Mouse (Mus musculus): ENCODE measurements around the gene Myadml2.

Gene Myadml2

DNA sequence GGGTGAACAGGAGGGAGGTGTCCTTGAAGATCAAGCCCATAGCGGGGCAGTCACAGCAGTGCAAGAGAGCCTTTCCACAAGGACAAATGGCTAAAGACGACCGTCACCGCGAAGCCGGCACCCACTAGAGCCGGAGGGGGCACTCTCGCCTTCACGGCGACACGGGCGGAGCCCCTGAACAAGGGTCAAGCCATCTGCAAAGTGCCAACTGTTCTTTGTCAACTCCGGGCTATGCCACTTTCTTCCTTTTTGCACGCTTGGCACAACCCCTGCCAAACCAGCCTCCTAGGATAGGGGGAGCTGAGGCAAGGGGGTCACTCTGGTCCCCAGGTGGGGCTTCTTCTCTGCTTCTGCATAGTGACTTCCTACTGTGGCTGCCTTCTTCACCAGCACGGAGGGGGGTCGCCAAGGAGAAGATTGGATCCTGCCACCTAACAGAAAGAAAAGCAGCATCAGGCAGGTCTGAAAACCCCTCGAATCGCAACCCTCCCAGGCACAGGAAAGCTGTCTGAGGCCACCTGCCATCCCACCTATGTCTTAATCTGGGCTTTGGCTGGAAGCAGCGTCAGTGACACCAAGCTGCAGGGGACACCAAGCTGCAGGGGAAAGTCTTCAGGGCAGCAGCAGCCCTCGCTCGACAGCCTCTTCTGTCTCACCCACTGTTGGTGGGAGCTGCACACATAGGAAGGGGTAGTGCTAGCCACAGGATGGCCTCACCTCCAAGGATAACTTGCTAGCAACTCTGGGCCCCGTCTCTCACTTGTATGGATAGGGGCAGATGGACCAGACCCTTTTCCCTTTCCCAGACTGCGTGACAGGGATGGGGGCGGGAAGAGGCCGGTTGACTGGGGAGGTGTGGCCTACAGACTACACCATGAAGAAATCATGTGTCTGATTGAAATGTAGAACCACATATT is 29.1 kb downstream of the Myadml2 start:
- in situ Hi-C loops (cut with MboI; ENCODE audit: low pct_unique_long_range_greater_than_20kb in 1 of 2, low sequenced_read_pairs in 2 of 2, unreplicated experiment in 1 of 2): no loop called here

DNA sequence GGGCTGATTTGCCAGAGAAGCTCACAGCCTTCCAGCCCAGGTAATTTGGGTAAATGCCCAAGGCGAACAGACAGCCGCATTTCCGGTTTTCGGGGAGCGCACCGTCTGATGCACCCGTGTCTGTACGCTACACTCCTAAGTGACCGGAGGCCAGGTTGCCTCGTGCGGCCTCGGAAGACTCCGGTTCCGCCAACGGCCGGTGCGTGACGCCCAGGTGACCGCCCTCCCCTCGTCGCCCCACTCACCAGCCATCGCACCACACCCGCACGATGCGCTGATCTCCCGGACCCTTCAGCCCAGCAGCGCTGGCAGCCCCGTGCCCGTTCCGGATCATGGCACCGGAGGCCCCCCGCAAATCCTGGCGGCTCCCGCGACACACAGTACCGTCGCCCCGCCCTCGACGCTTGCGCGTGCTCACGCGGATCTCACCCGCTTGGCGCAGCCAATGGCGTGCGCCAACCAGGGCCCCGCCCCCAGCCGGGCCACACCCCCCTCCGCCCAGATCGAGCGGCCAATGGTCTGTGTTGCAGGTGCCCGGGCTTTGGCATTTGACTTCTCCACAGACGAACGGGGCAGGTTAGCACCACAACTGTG is 30.3 kb downstream of the Myadml2 start, which contains the start of gene Pcyt2:
Gene Pcyt2, minus strand, starts transcription at position 418 of the 594 bp plus-strand sequence.
- in situ Hi-C loops (cut with MboI; ENCODE audit: low pct_unique_long_range_greater_than_20kb in 1 of 2, low sequenced_read_pairs in 2 of 2, unreplicated experiment in 1 of 2): no loop called here

DNA sequence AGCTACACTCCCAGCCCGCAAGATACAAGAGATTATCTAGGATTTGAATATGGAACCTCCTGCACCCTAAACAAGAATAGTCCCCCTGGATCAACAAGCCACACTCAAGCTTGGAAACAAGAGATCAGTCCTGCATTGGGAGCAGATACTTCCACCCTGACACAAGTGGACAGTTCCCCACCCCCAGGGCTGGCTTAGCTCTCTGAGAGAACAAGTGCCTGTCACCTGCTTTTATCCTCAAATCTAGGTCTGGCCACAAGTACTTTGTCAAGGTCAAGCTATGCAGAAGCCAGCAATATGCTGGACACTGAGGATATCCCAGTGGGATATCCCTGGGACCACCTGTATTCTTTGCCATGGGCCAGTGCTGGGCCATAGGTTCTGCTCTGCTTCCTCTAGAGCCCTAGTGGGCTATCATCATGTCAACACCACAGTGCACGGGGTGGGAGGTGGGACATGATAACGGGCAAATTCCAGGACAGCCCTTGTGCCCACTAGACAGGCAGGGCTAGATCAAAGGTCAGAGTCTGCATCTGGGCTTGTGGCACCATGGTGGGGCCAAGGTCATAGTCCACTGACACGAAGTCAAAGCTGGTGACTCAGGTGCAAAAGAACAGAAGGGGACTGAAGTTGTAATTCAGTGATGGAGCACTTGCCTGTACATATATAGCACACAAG is 31.2 kb downstream of the Myadml2 start:
- in situ Hi-C loops (cut with MboI; ENCODE audit: low pct_unique_long_range_greater_than_20kb in 1 of 2, low sequenced_read_pairs in 2 of 2, unreplicated experiment in 1 of 2): no loop called here

DNA sequence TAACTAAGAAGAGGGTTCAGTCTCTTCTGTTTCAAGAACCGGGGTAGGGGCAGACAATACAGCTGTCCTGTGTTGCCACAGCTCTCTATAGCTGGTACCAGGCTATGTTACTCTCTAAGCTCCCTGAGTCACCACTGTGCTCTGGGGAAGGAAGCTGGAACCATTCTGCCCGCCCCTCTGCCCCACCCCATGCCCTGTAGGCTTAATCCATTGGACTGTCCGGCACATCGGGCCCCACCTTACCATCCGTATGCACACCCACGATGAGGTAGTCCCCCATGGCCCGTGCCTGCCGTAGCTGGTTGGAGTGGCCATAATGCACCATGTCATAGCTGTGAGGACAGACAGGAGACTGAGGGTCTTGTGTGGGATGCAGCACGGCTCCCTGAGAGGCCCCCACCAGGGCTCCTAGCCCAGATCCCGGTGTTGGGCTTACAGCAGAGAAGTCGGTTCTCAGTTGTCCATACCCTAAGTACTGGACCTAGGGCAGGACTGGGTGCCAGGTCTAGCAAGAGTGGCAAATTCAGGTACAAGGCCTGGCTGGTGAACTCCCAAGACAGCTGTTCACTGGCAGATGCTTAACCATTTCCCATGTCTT is 32.3 kb downstream of the Myadml2 start:
- in situ Hi-C loops (cut with MboI; ENCODE audit: low pct_unique_long_range_greater_than_20kb in 1 of 2, low sequenced_read_pairs in 2 of 2, unreplicated experiment in 1 of 2): no loop called here

DNA sequence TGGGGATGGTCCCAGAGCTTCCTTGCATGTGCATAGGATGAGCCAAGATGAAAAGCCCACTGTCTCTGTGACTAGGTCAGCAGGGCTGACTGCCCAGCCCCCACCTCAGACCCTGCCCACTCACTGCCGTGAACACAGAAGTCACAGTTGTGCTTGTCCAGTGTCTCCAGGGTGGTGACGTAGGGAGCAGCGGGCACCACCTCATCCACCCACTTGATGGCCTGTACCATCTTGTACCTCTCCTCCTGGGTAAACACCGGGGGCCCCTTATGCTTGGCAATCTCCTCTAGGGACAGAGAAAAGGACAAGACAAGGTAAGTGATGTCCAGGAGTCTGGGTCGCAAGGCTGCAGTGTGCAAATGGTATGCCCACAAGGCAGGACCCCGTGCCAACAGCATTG is 32.8 kb downstream of the Myadml2 start:
- in situ Hi-C loops (cut with MboI; ENCODE audit: low pct_unique_long_range_greater_than_20kb in 1 of 2, low sequenced_read_pairs in 2 of 2, unreplicated experiment in 1 of 2): no loop called here

DNA sequence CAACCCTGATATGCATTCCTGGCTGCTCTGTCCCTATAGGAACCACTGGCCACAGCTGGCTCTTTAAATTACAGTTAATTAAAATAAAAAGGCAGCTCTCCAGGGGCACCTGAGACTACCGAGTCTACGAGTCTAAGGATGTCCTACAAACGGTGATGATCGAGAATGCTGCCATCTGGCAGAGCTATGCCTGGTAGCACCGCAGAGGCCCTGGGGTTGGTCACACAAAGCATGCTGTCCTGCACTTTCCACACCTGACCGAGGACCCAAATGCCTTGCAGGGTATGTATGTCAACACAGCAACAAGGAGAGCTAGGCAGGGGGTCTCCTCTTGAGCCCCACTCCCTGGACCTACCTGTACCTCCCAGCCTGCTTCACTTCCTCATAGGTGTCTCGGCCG is 34.0 kb downstream of the Myadml2 start:
- in situ Hi-C loops (cut with MboI; ENCODE audit: low pct_unique_long_range_greater_than_20kb in 1 of 2, low sequenced_read_pairs in 2 of 2, unreplicated experiment in 1 of 2): no loop called here

DNA sequence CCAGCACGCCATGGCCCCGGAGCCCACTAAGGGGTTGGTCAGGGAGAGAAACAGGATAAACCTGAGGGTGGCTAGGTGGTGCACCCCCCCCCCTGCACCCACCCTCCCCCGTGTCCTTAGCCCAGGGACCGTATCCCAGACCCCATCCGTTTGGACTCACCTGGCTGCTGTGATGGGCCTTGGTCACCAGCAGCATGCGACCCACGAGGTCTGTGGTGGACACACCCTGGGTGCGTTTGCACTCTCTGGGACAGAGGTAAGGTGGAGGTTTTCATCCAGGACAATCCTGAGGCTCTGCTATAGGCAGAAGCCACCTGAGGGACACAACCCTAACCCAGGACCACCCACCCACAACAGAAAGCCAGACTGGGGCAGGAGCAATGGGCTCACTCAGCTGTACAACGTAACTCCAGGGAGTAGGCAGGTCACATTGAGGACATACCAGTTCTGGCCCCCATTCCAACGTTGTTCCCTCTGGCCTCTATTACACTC is 34.4 kb downstream of the Myadml2 start:
- in situ Hi-C loops (cut with MboI; ENCODE audit: low pct_unique_long_range_greater_than_20kb in 1 of 2, low sequenced_read_pairs in 2 of 2, unreplicated experiment in 1 of 2): no loop called here

DNA sequence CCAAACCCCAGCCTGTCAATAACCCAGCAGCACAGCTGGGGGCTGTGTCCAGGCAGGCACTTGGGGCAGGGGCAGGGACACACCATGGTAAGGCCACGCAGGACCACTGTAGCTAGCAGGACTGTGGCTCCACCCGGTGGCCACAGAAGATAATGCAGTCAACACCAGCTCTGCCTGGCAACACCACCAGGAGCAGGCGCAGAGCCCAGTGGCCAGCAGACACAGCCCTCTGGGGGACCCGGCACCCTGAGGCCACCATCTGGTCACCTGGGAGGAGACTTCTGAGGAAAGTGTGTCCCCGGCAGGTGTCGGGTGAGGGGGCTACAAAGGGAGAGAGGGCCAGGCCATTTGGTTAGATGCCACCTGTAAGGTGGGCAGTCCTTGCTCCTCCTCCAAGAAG is 35.2 kb downstream of the Myadml2 start:
- in situ Hi-C loops (cut with MboI; ENCODE audit: low pct_unique_long_range_greater_than_20kb in 1 of 2, low sequenced_read_pairs in 2 of 2, unreplicated experiment in 1 of 2): no loop called here

DNA sequence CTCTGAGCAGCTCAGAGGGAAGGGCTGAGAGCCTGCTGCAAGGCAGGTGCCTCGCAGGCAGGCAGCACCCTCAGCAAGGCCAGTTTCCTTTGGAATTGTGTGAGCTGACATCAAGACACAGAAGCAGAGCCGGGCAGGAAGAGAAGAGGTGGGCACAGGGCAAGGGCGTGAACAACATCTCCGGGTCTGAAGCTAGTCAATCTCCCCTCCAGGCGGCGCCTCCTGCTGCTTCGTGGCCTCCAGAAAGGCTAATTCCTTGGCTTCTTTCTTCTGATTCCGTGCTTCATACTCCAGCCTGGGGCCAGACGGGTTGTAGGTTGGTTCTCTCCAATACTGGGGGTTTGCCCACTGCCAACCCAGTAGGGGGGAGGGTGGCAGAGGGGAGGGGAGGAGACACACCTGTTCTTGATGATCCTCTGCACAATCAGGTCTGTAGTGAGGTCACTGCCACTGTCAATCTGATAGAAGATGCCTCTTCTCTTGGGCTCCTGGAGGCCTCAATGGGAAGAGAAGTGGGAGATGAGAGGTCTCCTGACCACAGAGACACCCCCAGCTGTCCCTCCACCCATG is 37.4 kb downstream of the Myadml2 start:
- in situ Hi-C loops (cut with MboI; ENCODE audit: low pct_unique_long_range_greater_than_20kb in 1 of 2, low sequenced_read_pairs in 2 of 2, unreplicated experiment in 1 of 2): no loop called here

DNA sequence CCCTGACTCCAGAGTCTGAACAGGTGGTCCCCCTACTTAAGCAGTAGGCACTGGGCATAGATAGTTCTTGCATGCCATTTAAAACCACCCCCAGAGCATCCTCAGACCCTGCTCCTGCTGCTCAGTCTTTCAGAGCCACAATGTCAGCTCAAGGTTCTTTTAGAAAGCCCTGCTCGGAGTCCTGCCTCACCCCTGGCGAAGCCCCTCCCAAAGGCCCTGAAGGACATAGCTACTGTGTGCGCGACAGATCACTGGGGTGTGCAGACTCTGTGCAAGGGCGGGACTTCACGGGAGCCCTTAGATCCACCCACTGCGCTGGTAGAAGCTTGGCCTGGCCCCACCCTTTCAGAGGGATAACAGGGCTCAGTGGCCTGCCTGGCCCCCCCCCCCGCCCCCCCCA is 38.7 kb downstream of the Myadml2 start:
- in situ Hi-C loops (cut with MboI; ENCODE audit: low pct_unique_long_range_greater_than_20kb in 1 of 2, low sequenced_read_pairs in 2 of 2, unreplicated experiment in 1 of 2): no loop called here

DNA sequence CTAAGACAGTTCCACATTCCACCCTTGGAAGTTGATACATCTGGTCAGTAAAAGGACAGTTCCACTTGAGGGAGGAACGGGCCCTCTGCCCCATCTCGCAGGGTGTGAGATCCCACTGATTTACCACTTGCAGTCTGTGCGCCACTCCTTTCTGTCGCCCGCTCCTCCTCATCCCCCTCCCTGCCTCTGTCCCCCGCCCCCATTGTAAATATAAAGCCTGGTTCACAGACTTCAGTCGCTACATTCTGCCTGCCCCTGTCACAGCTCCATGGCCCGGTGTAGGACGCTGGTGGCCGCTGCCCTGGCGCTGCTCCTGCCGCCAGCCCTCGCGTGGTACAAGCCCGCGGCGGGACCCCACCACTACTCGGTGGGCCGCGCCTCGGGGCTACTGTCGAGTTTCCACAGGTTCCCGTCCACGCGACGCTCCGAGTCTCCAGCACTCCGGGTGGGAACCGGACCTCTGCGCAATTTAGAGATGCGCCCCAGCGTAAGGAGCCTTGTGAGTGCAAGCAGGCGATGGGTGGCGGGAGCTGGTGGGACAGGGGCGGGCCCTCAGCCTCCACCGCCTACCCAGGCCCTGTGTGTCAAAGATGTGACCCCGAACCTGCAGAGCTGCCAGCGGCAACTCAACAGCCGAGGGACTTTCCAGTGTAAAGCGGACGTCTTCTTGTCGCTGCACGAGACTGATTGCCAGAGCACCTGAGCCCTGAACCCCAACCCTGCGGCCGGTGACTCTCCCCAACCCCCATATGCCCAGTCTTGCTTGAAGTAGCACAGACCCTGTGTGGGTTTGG is 39.5 kb downstream of the Myadml2 start, which contains the start of gene Npb:
Gene Npb, plus strand, starts transcription at position 237 of the 794 bp plus-strand sequence.
- in situ Hi-C loops (cut with MboI; ENCODE audit: low pct_unique_long_range_greater_than_20kb in 1 of 2, low sequenced_read_pairs in 2 of 2, unreplicated experiment in 1 of 2): no loop called here

DNA sequence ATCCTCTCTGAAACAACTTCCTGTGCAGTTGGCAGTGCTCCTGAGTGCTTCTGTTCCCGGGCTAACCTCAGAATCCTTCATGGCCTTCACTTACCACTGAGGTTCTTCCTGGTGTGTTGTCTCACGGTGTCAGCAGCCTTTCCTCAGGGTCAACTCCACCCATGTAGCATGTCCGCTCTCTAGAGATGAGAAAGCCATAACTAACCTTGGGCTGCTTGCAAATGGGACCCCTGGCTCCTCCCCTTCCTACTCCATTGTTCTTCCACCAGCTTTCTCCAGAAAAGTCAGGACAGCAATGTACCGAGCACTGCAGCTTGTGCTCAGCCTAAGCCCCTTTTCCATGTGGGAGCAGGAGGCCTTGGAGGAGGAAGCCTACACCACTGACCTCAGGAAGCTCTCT is 41.2 kb downstream of the Myadml2 start:
- in situ Hi-C loops (cut with MboI; ENCODE audit: low pct_unique_long_range_greater_than_20kb in 1 of 2, low sequenced_read_pairs in 2 of 2, unreplicated experiment in 1 of 2): no loop called here

DNA sequence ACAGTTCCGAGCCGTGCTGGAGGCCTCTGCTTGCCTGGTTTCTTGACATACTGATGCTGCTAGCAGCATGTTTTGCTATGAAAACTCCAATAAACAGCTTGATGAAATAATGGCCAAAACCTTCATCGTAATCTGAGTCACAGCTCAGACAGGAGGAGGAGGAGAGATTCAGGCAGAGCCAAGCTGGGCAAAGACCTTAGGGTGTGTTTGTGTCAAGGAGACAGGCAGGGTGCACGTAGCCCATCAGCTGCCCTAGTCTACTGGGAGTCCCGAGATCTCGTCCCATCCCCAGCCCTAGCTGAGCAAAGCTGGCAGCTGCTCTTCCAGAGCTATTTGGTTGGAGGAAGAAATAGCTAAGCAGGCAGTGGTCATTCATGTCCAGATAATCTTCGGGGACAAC is 42.3 kb downstream of the Myadml2 start:
- in situ Hi-C loops (cut with MboI; ENCODE audit: low pct_unique_long_range_greater_than_20kb in 1 of 2, low sequenced_read_pairs in 2 of 2, unreplicated experiment in 1 of 2): no loop called here

DNA sequence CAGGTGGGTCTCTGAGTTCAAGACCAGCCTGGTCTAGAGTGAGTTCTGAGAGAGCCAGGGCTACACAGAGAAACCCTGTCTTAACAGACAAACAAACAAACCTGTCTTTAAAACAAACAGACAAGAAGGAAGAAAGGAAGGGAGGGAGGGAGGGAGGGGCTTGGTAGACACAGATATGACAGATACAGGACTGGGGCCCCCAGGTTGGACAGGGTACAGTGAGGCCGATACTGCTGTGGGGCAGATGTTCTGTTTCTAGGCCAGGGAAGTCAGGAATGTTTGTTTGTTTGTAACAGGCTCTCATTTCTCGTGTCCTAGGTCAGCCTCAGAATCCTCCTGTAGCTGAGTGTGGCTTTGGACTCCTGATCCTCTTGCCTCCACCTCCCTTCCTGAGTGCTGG is 44.4 kb downstream of the Myadml2 start:
- in situ Hi-C loops (cut with MboI; ENCODE audit: low pct_unique_long_range_greater_than_20kb in 1 of 2, low sequenced_read_pairs in 2 of 2, unreplicated experiment in 1 of 2): no loop called here

DNA sequence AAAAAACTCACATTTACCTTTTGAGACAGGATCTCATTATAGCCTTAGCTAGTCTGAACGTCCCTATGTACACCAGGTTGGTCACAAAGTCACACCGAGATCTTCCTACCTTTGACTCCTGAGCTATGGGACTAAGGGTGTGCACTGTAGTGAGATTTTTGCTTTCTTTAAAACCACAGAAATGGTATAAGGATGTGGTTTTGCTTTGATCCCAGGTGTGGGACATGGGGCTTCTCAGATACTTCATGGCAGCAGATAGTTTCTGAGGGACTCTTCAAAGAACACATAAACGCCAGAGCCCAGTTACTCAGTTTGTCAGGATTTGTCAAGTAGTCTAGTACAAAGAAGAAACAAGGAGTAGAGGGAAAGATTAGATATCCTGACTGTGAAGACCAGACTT is 47.2 kb downstream of the Myadml2 start:
- in situ Hi-C loops (cut with MboI; ENCODE audit: low pct_unique_long_range_greater_than_20kb in 1 of 2, low sequenced_read_pairs in 2 of 2, unreplicated experiment in 1 of 2): no loop called here

DNA sequence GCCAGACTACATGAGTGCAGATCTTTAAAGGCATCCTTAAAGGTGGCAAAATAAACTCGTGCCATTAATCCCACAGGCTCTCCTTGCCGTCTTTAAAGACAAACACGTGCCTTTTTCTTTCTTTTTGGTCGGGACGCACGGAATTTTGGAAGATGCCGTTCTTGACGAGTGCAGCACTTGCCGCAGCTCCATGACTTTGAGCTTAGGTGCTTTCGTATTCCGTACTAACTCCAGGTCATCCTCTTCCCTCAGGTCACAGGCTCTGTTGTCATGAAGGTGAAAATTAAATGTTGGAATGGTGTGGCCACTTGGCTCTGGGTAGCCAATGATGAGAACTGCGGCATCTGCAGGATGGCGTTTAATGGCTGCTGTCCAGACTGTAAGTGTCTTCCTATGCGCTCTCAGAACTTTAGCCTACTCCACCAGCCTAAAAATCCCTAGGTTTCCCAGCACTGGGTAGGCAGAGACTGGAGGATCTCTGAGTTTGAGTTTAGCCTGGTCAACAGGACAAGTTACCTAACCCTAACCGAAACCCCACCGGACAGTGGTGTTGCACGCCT is 48.9 kb downstream of the Myadml2 start:
- in situ Hi-C loops (cut with MboI; ENCODE audit: low pct_unique_long_range_greater_than_20kb in 1 of 2, low sequenced_read_pairs in 2 of 2, unreplicated experiment in 1 of 2): no loop called here

DNA sequence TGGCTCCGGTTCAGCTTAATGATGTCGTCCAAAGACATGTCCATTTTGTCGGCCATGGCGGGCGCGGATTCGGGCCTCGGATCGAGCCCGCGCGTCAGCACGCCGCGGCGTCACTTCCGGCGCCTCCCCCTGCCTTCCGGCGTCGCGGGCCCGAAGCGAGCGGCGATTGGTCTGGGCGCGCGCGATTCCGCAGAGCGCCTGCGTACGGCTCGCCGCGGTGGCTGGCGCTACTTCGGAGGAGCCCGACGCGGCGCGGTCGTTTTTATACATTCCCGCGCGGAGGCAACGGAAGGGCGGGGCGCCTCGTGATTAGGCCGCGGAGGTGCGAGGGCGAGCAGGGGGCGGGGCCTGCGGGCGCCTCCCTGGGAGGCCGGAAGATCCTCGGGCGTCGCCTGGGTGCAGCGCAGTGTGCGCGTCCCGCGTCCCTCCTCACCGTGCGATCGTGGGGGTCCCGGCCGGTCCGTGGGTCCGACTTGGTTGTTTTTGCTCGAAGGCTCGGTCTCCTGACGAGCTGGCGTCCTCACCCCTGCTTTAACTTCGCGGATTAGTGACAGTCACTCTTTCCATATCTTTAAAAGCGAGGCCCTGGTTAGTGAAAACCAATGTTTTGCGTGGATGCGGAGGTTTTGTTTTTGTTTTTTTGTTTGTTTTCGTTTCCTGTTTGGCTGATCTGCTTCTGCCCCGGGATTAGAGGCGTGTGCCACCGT is 49.5 kb downstream of the Myadml2 start, which contains the start of the genes Alyref and Anapc11:
Gene Alyref, minus strand, starts transcription at position 83 of the 707 bp plus-strand sequence.
Gene Anapc11, plus strand, starts transcription at position 139 of the 707 bp plus-strand sequence.
- in situ Hi-C loops (cut with MboI; ENCODE audit: low pct_unique_long_range_greater_than_20kb in 1 of 2, low sequenced_read_pairs in 2 of 2, unreplicated experiment in 1 of 2): no loop called here
